Mouse (Mus musculus) ovary, postnatal 14 days (tissue): ENCODE measurements around the gene Car10.

Source experiments
- DNase-seq: peaks from one replicate; pipeline ENCODE4 v3.0.0; 2022; ENCODE audit warnings: low spot score

The Car10 gene

GRCm38 (mm10) chr11:93581326-93581725 lies 483.5 kb downstream of the Car10 start:
- DNase-seq, result no peak

- DNase-seq, result no peak
These were observed 490.0 kb downstream of the Car10 start for GRCm38 (mm10) chr11:93587788-93588187.

DNA sequence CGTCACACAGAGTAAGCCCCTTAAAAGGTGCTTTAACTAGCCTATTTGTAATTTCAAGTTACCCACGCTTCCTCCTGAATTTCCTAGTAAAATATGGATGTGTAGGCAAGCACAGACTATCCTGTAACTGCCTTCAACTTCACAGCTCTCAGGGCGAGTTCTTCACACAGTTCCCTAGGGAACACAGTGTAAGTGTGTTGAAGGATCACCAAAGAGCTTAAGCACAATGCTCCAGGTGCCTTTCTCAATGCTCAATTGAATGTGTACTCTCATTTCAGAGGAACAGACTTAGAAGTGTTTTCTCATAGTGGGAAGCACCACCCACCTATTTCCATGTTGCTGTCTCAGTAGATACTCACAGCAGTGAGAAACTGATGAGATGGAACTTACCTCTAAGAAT lies 492.8 kb downstream of the Car10 start:
- no peak for DNase-seq

- no peak for DNase-seq
These were observed 496.2 kb downstream of the Car10 start for GRCm38 (mm10) chr11:93594033-93594432.

- no peak for DNase-seq
These were observed 500.3 kb downstream of the Car10 start for GRCm38 (mm10) chr11:93598175-93598574.

DNA sequence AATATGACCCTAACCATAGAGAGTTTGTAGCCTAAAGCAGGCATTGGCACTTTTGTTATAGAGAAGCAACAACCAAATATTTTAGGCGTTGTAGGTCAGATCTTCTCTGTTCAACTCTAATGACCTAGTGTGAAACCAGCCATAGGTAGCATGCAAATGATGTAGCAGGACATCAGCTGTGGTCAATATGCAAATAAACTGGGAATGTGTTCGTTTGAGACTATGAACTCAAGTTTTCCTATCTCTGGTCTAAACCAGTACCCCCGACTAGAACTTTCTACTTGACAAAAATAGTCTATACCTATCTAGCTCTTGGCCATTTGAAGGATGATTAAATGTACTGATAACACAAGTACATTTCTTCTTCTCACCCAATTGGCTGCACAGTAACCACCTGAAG lies 501.9 kb downstream of the Car10 start:
- DNase-seq, result no peak

GRCm38 (mm10) chr11:93603575-93603974 lies 505.7 kb downstream of the Car10 start:
- DNase-seq, result no peak

GRCm38 (mm10) chr11:93607111-93607510 lies 509.3 kb downstream of the Car10 start:
- no peak for DNase-seq

- DNase-seq, result no peak
These were observed 510.9 kb downstream of the Car10 start for GRCm38 (mm10) chr11:93608716-93609115.

DNA sequence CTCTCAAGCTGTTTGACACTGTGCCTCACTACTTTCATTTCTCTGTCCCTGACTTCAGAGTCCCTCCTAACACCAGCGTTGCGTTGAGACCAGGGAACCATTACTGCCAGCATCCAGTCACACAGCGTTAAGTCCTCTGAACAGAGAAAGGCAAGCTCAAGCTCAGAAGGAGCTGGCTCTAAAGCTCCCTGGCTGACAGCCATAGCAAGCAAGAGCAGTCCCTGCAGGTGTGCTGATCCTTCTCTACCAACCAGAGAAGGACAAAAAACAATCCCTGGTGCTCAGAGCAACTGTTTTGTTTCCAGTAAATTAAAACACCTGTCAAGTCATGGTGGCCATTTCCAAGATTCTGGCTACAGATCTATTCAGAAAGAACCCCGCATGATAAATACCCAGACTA lies 514.2 kb downstream of the Car10 start:
- DNase-seq, result no peak

DNA sequence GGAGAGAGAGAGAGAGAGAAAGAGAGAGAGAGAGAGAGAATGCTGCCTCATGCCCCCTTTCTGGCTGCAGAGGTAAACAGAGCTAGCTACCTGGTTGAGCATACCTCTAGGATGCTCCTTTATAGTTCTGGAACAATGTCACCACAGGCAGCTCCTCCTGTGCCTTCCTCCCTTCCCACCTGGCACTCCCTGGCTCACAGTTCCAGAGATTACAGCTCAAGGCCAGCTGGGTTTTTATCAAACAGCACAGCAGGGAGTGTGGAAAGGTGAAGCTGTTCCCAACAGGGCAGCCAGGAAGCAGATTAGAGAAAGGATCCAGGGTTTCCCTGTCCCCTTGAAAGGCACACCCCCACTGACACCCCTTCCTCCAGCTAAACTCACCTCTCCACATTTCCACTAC lies 517.0 kb downstream of the Car10 start:
- DNase-seq, result no peak

DNA sequence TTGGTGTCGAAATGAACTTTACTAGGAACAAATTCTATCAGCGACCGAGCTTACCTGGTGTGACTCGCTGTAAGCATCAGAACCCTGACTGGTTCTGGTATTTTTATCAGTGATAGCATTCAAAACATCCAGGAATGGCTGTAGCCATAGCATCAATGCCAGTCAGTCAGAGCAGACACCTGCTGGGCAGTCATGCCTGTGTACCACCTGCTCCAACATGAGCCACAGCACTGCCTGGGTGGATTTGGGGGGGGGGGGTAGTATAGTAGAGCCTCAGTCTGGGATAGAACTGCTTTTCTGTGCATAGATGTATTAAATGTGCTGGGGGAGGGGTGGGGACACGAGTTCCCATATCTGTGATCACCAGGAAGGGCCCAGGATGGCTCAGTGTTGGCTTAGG lies 525.8 kb downstream of the Car10 start:
- DNase-seq, result no peak

DNA sequence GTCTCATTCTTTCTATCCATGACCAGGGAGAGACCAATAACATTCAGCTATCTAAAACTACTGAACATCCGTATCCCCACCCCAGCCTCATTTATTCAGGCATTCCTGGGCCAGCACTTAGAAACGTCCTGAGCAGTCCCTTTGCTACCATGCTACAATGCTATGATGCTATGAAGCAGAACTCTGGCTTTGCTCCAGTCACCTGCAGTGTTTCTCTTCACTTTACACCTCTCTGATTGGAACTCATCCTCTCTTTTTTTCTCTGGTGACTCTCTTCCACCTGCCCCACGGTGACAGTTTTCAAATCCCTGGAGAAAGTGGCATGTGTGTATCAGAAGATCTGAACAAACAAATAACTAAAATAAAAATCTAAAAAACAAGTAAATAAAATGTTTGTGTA lies 541.6 kb downstream of the Car10 start:
- DNase-seq, result no peak

GRCm38 (mm10) chr11:93640954-93641353 lies 543.1 kb downstream of the Car10 start:
- DNase-seq, result no peak

- no peak for DNase-seq
These were observed 544.5 kb downstream of the Car10 start for GRCm38 (mm10) chr11:93642331-93642730.

- DNase-seq, result no peak
These were observed 545.2 kb downstream of the Car10 start for GRCm38 (mm10) chr11:93643006-93643405.

- DNase-seq, result no peak
These were observed 545.6 kb downstream of the Car10 start for GRCm38 (mm10) chr11:93643436-93643835.

DNA sequence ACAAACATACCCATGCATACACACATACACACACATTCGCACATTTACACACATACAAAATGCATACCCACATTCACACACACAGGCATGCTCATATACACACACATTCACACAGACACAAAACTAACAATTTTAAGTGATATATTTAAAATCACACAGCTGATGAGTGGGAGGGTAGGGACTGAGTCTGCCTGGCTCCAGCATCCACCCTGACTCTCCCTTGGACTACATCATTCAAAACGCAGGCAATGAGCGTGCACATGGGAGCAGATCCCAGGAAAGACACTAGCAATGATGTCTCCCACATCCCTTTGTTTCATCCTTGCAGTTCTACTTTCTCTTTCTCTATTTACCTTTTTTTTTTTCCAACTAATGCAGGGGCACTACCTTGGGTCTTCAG lies 548.4 kb downstream of the Car10 start:
- DNase-seq, result no peak
